Mouse (Mus musculus) spleen, adult 2 months (tissue): ENCODE data around the gene B4galnt2. TPM values are rescaled to one million over a fixed set of nuclear protein-coding genes. Genes with fewer than 3 reads are reported as not detected.
A peak's percentile ranks its signal among the peaks of the same experiment; 100 is the strongest.

Experiments used
- DNase-seq, 2 experiments: peaks; one replicate each; pipeline versions ENCODE4 v3.0.0 to v3.0.0-alpha.2; 2012 to 2021; ENCODE audit warnings: low spot score in 2 of 2, low read depth in 1 of 2
- H3K27ac ChIP-seq: fragments of 200-500 bp; 2 replicates; pipeline ENCODE4 v1.5.1; 2012; ENCODE audit warnings: low read length, inconsistent platforms; ENCODE audit not compliant: insufficient read depth
- H3K27me3 ChIP-seq: fragments of 200-500 bp; 2 replicates; pipeline ENCODE4 v1.6.1; 2012; ENCODE audit warnings: mild to moderate bottlenecking, moderate library complexity, low read length, inconsistent platforms; ENCODE audit not compliant: control insufficient read depth, insufficient read depth
- H3K36me3 ChIP-seq: fragments of 200-500 bp; 2 replicates; pipeline ENCODE4 v1.6.1; 2012; ENCODE audit warnings: mild to moderate bottlenecking, low read length, inconsistent platforms; ENCODE audit not compliant: control insufficient read depth, insufficient read depth
- H3K4me1 ChIP-seq: fragments of 200-500 bp; 2 replicates; pipeline ENCODE4 v1.6.1; 2011; ENCODE audit warnings: inconsistent platforms; ENCODE audit not compliant: control insufficient read depth, insufficient read depth, insufficient read length
- H3K4me3 ChIP-seq: fragments of 200-500 bp; 2 replicates; pipeline ENCODE4 v1.5.1; 2011; ENCODE audit warnings: mild to moderate bottlenecking, inconsistent platforms; ENCODE audit not compliant: insufficient read depth, insufficient read length; ENCODE audit errors: extremely low read depth
- CTCF ChIP-seq: fragments of 200-500 bp; IDR thresholded peaks from 2 replicates; pipeline ENCODE4 v1.5.1; 2011; ENCODE audit warnings: mild to moderate bottlenecking, inconsistent platforms; ENCODE audit not compliant: insufficient read depth, insufficient read length, insufficient replicate concordance; ENCODE audit errors: extremely low read depth
- POLR2A ChIP-seq: fragments of 200-500 bp; IDR thresholded peaks from 2 replicates; pipeline ENCODE4 v1.6.1; 2011; ENCODE audit warnings: low read depth, low read length, inconsistent platforms
- WGBS: fragments of 180-500 bp; shearing (Covaris S2); methylation state at CpG from one replicate; pipeline ENCODE4 v1.1.7; 2018; 5-methylcytosine and 5-hydroxymethylcytosine counted together
- polyA plus RNA-seq: library from polyadenylated mRNA; depleted of rRNA; stranded (reverse); fragments of >200 nt; gene quantifications from 2 replicates; pipeline ENCODE4 v1.2.3, GENCODE M21; 2012

Gene B4galnt2
- polyA plus RNA-seq, 1 experiment, result not detected

DNA sequence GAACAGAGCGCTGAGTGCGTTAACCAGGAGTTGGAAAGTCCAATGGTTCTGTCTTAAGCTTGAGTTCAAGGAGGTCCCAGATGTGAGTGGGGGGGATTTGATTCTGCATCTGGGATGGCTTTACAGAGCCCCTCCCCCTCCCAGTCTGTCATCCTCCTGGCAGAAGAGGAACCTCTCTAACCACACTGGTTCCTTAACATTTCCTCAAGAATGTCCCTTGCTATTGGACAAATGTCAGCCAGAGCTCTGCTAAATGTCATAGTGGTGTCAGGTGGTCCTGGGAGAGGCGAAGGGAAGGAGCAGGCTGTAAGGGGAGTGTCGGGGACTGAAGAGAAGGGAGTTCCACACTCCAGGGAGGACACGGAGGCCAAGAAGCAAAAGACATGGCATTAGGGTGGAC is 71.7 kb downstream of the B4galnt2 start:
- Histone ChIP-seq H3K4me1 (peaks cover 30% of the 10 kb centered on the region; the same call in 1 of the 2 replicates), H3K4me3 (peak overlapping the region; percentile 29; the same call in 1 of the 2 replicates)
- 50% methylated on average over 5 of the region's 5 CpGs for WGBS

DNA sequence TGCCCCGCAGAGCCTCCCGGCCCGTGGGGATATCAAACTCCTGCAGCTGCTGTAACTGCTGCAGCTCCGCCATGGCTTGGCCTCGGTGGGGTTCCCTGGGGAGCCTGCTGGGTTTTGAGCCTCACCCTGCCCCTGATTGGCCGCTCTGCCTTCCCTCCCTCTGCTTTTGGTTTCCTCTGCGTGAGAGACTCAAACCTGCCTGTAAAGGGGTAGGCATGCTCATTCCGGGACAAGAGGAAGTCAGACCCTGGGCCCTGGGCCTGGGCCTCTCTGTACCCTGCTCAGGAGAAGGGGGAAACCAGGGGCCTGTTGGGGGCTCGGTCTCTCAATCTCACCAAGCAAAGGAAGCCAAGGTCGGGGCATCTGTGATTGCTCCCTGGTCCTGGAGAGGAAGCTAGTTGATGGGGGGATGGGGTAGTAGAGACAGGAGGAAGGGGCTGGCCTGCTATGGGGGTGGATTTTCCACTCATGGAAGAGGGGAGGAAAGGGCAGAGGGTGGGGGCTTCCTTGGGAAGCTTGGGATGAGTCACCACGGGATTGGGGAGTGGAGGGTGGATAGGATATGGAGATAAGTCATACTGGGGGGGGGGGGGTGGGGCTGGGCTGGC is 72.5 kb downstream of the B4galnt2 start, which contains the start of gene Abi3:
Abi3 (minus strand) TSS at position 403 of the 608 bp plus-strand sequence.
- DNase-seq, result peak; percentile 56 to 83

More for the DNA sequence above, 71.7 kb downstream of the B4galnt2 start:
- H3K36me3 ChIP-seq, result peaks cover 2% of the 10 kb centered on the region; the same call in 1 of the 2 replicates
- TF ChIP-seq POLR2A (no peak), CTCF (no peak)
- H3K27me3 ChIP-seq, result no peaks in the 10 kb centered on the region
- peak overlapping the region; percentile 94 for H3K27ac ChIP-seq
- DNase-seq, result no peak

DNA sequence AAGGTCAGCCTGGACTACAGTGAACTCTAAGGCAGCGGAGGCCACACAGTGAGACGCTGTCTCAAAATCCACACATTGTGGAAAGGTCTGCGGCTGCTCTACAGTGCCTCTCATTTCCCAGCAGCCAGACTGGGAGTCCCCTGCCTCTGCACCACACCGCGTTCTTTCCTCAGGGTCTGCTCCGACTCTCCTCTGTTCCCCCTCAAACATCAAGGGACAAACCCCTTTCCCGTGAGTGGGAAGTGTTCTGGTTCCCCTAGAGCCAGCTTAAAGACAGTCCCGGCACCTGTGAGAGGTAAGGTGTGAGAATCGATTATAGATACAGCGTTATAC is 73.2 kb downstream of the B4galnt2 start:
- Histone ChIP-seq H3K4me3 (peak overlapping the region; percentile 74), H3K27ac (peak overlapping the region; percentile 94), H3K4me1 (peaks cover 42% of the 10 kb centered on the region; the same call in 1 of the 2 replicates), H3K36me3 (peaks cover 4% of the 10 kb centered on the region; the same call in 1 of the 2 replicates), H3K27me3 (no peaks in the 10 kb centered on the region)
- TF ChIP-seq POLR2A (no peak), CTCF (no peak)
- 6% methylated on average over 10 of the region's 10 CpGs for WGBS
- DNase-seq, result no peak

More for the DNA sequence above, 72.5 kb downstream of the B4galnt2 start, which contains the start of gene Abi3:
- peak within 1 kb of the TSS; percentile 74 for H3K4me3 ChIP-seq
- H3K36me3 ChIP-seq, result peaks cover 2% of the 10 kb centered on the region; the same call in 1 of the 2 replicates
- peak within 1 kb of the TSS; percentile 94 for H3K27ac ChIP-seq
- no peak for TF ChIP-seq CTCF
- peak; percentile 91 for TF ChIP-seq POLR2A
- WGBS, result 4% methylated on average over 11 of the region's 11 CpGs
- H3K4me1 ChIP-seq, result peaks cover 37% of the 10 kb centered on the region; the same call in 1 of the 2 replicates
- no peaks in the 10 kb centered on the region for H3K27me3 ChIP-seq

DNA sequence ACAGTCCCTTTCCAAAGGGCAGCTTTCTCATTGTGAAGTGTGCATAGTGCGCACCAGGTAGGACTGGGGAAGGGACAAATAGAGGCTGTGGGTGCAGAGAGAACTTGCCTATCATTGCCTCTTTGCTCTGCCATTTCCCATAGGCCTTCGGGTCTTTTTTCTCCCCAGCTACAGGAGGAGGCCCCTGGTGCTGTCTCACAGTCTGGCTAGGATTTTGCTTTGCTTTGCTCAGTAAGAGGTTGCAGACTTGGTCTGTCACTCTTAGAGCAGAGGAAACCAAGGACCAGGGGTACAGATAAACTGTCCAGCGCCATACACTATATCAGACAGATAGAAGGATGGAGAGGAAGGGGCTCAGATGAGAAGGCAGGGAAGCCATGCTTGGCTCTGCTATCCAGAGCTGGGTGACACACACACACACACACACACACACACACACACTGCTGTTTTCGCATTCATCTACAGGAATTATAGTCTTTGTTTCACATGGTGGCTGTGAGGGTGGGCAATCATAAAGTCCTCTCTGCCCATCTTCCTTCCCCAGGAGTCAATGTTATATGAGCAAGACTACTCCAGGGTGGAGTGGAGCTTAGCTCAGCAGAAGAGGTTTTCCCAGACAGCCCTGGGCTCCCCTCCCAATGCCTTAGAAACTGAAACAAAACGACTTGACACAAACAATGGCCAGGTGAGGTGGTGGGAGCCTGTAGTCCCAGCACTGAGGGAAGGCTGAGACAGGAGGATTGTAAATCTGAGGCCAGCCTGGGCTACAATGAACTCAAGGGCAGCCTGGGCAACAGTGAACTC is 73.8 kb downstream of the B4galnt2 start:
- Histone ChIP-seq H3K4me3 (peak overlapping the region; percentile 74), H3K4me1 (peaks cover 47% of the 10 kb centered on the region; the same call in 1 of the 2 replicates), H3K27ac (peak overlapping the region; percentile 94), H3K27me3 (no peaks in the 10 kb centered on the region), H3K36me3 (peaks cover 4% of the 10 kb centered on the region; the same call in 1 of the 2 replicates)
- TF ChIP-seq CTCF (no peak), POLR2A (no peak)
- no peak for DNase-seq
- 31% methylated on average over 5 of the region's 5 CpGs for WGBS

DNA sequence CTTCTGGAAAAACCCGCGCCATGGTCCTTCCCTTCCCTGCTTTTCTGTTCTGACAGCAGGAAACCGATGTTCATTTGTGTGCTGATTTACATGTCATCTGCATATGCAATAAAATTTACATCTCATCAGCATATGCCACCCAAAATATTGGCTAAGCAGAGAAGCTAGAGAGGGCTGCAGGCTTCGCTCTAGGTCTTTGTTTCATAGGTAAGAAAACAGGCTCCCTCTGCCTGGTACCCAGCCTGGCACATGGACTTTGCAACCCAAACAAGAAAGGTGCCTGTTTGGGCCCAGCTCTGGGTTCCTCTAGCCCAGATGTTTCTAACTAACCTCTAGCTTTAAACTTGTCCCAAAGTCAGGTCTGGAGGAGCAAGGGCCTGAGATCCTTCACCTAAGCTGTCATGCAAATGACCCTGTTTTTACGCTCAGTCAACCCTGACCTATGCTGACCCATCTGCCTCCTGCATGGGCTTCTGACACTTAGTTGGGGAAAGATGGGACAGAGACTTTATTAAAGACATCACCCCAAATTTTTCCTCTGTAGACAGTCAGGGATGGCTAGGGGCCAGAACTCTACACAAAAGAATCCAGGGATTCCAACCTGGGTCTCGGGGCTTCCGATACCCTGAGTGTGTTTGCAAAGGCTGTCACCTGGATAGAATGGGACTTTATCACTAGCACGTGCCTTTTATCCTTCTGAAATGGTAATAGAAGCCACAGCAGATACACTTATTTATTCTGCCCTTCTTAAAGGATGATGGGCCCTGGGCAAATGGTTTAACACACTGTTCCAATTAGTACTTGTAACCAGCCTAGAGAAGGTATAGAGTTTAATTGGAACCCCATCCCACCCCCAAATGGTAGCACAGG is 75.5 kb downstream of the B4galnt2 start:
- H3K36me3 ChIP-seq, result peaks cover 4% of the 10 kb centered on the region; the same call in 1 of the 2 replicates
- TF ChIP-seq POLR2A, result no peak
- TF ChIP-seq CTCF, result no peak
- DNase-seq, result no peak
- H3K27ac ChIP-seq, result peak overlapping the region; percentile 45
- peak overlapping the region; percentile 6; the same call in 1 of the 2 replicates for H3K4me3 ChIP-seq
- 51% methylated on average over 8 of the region's 8 CpGs for WGBS
- H3K4me1 ChIP-seq, result peaks cover 50% of the 10 kb centered on the region; the same call in 1 of the 2 replicates
- no peaks in the 10 kb centered on the region for H3K27me3 ChIP-seq

DNA sequence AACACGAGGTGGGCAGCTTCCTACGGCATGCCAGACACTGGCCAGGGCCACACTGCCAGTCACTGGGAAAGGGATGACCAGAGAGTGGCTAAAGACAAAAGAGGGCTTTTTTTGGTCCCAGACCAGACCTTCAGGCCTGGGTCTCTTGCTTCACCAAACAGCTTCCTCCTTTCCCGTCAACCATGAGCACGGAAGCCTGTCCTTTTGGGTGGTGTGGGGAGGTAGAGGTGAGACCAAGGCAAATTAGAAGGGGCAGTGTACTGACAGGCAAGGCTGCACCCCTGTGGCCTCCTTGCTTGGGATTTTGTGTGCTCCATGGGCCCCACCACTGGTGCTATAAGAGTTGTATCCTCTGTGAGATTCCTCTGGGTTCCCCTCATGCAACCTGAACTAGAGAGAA is 76.1 kb downstream of the B4galnt2 start:
- peak in 1 of 2 experiments; percentile 36 for DNase-seq
- Histone ChIP-seq H3K36me3 (peaks cover 4% of the 10 kb centered on the region; the same call in 1 of the 2 replicates), H3K27me3 (no peaks in the 10 kb centered on the region), H3K4me1 (peaks cover 50% of the 10 kb centered on the region; the same call in 1 of the 2 replicates), H3K4me3 (peak overlapping the region; percentile 6; the same call in 1 of the 2 replicates), H3K27ac (peak overlapping the region; percentile 45)
- WGBS, result 35% methylated on average over 4 of the region's 4 CpGs
- no peak for TF ChIP-seq CTCF
- TF ChIP-seq POLR2A, result no peak
